ENCODE assay signal across 13 mouse cellular contexts in the genomic region with DNA sequence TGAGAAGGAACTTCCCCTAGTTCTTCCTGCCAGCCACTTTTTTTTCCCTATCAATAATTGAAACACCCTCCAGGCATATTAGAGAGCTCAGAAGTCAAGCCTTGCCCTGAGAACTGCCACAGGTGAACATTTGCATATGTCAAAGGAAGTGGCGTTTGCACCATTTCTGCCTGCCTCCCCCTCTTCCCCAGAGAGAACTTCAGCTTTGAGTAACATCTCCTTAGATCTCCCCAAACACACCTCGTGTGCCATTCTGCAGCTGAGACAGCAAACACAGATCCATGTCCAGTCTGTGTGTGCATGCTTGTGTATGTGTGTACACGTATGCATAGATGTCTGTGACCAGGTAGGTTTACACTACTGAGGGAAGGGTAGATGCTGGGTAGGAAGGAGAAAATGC.
"Had no signal": no experiment of that assay in that cellular context is flagged by ENCODE, and none has a peak within 500 bp of the region (broad histone marks: within the 10 kb centered on the region; RNA-seq: fewer than 3 reads in every experiment).

No protein-coding gene starts in this region.

- ATAC-seq: liver, embryonic 12.5 days; midbrain, embryonic 16.5 days had no signal

- H3K36me3 ChIP-seq: kidney, embryonic 15.5 days; limb, embryonic 15.5 days; liver, embryonic 12.5 days; midbrain, embryonic 10.5 days had no signal

- H3K9me3 ChIP-seq: kidney, embryonic 15.5 days; limb, embryonic 15.5 days; liver, embryonic 12.5 days; midbrain, embryonic 10.5 days had no signal

- H3K9ac ChIP-seq: kidney, embryonic 15.5 days; limb, embryonic 15.5 days; liver, embryonic 12.5 days; lung, embryonic 14.5 days had no signal

- H3K27ac ChIP-seq: kidney, embryonic 15.5 days; left cerebral cortex, adult 2 months; limb, embryonic 15.5 days; liver, embryonic 12.5 days; midbrain, embryonic 10.5 days had no signal

- H3K27me3 ChIP-seq: kidney, embryonic 15.5 days; limb, embryonic 15.5 days; liver, embryonic 12.5 days had no signal

- H3K4me2 ChIP-seq: kidney, embryonic 15.5 days; limb, embryonic 15.5 days; liver, embryonic 12.5 days; lung, embryonic 14.5 days had no signal

- H3K4me1 ChIP-seq: kidney, embryonic 15.5 days; limb, embryonic 15.5 days had no signal

- DNase-seq: kidney, adult 2 months; kidney, postnatal 25 days; lung, embryonic 14.5 days; lung, postnatal 10 days; lung, postnatal 4 days; right cerebral cortex, postnatal 14 days; thymus, postnatal 36 days had no signal

- H3K4me3 ChIP-seq: kidney, embryonic 15.5 days; left cerebral cortex, adult 2 months; limb, embryonic 15.5 days; liver, embryonic 12.5 days; midbrain, embryonic 10.5 days had no signal
